Mouse (Mus musculus) embryonic fibroblast, embryonic 13.5 days (primary cell): ENCODE data around the gene Arrdc3.

Experiments used
- CTCF ChIP-seq: IDR thresholded peaks from 2 replicates; pipeline ENCODE4 v1.5.1; 2011; ENCODE audit warnings: mild to moderate bottlenecking, control low read depth, low read length, moderate library complexity, borderline replicate concordance; ENCODE audit not compliant: insufficient read depth
- POLR2A ChIP-seq: IDR thresholded peaks from 2 replicates; pipeline ENCODE4 v1.6.1; 2011; ENCODE audit warnings: low read depth, mild to moderate bottlenecking, control low read depth, low read length, moderate library complexity

DNA sequence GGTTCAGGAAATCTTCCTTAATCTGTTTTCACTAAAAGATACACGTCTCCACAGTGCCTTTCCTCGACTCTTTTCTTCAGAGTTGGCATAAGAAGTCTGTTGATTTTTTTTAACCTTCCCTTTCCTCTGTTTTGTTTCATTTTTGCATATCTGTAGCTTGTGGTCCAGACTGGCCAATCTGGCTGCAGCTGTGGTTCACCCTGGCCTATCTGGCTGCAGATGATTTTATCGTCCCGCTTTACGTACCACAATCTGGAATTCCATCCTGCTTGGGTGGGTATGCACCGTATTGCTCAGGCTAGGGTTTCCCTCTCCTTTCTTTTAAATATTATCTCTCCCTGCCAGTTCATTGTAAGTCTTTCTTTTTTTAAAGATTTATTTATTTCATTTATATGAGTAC lies 37.8 kb downstream of the Arrdc3 start:
- TF ChIP-seq CTCF (no peak), POLR2A (no peak)
